Mouse (Mus musculus): ENCODE results near the gene Scube1. TPM values are rescaled to one million over a fixed set of nuclear protein-coding genes. Genes with fewer than 3 reads are reported as not detected.

The Scube1 gene
- total and polyA plus RNA-seq, 3 experiments, result not detected

DNA sequence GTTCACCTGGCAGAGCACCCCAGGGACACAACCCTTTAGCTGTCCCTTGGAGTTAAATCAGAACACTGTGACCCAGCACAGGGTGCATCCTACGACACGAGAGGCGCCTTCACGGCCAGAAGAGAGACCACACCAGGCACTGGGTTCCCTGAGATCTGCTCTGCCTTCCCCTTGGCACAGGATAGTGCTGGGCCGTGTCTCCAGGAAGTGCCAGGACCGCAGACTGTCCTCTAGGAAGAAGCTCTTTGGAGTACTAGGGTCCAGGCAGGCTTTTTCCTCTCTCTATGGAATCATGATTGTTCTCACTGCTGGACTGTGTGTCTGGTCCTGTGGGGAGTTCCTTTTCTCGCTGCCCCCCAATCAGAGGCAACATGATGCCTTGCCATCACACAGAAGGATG lies 44.5 kb downstream of the Scube1 start:
- Histone ChIP-seq H3K36me3 (replicated peaks in 1 of 2; ENCODE audit: control insufficient read depth in 1 of 2, insufficient read depth in 1 of 2, low read length in 1 of 2) (no peaks in the 10 kb centered on the region), H3K27ac (ENCODE audit: insufficient read depth, low read depth) (no peak overlapping the region), H3K9me3 (replicated peaks; ENCODE audit: low read length) (peaks cover 13% of the 10 kb centered on the region), H3K9ac (ENCODE audit: insufficient read depth, low read depth) (no peak overlapping the region), H3K4me3 (replicated peaks in 1 of 3; ENCODE audit: low read depth in 2 of 3, low read length in 2 of 3, poor library complexity in 1 of 3) (no peak overlapping the region), H3K27me3 (replicated peaks) (peaks cover 75% of the 10 kb centered on the region), H3K79me2 (replicated peaks; ENCODE audit: control insufficient read depth, extremely low read depth, insufficient read depth, poor library complexity, severe bottlenecking) (no peaks in the 10 kb centered on the region), H3K4me1 (ENCODE audit: control insufficient read depth in 1 of 2, insufficient read depth in 2 of 2) (peaks cover under 1 to 6% of the 10 kb centered on the region in 2 experiments; a peak in 3 of 4 replicates), H3K4me2 (ENCODE audit: insufficient read depth, low read depth, poor library complexity, severe bottlenecking) (no peak overlapping the region)
- DNase-seq (ENCODE audit: extremely low read depth), result no peak
- TF ChIP-seq MXI1 (IDR thresholded peaks at IDR 0.05; ENCODE audit: low read depth, low read length) (no peak), MAZ (IDR thresholded peaks at IDR 0.05; ENCODE audit: low read depth, low read length) (no peak), KAT2A (IDR thresholded peaks at IDR 0.05; ENCODE audit: insufficient replicate concordance, low read length) (no peak), ETS1 (conservative IDR thresholded peaks at IDR 0.05; ENCODE audit: low read depth, low read length) (no peak), TCF12 (IDR thresholded peaks at IDR 0.05; ENCODE audit: low read depth, low read length) (no peak), CTCF (conservative IDR thresholded peaks at IDR 0.05 in 1 of 2, IDR thresholded peaks at IDR 0.05 in 1 of 2; ENCODE audit: low read depth in 2 of 2, low read length in 2 of 2) (no peak), MAX (IDR thresholded peaks at IDR 0.05; ENCODE audit: low read length) (no peak), SMC3 (IDR thresholded peaks at IDR 0.05; ENCODE audit: low read depth, low read length) (no peak), CHD1 (IDR thresholded peaks at IDR 0.05; ENCODE audit: low read depth, low read length) (no peak), POLR2A (IDR thresholded peaks at IDR 0.05; ENCODE audit: low read depth, low read length) (no peak), POLR2AphosphoS2 (IDR thresholded peaks at IDR 0.05; ENCODE audit: low read depth, low read length) (no peak), ZC3H11A (IDR thresholded peaks at IDR 0.05; ENCODE audit: low read depth, low read length) (no peak), ELF1 (IDR thresholded peaks at IDR 0.05; ENCODE audit: low read depth, low read length) (no peak), GABPA (IDR thresholded peaks at IDR 0.05; ENCODE audit: insufficient replicate concordance, low read depth, low read length) (no peak), E2F4 (IDR thresholded peaks at IDR 0.05; ENCODE audit: insufficient replicate concordance, low read depth, low read length) (no peak), RAD21 (IDR thresholded peaks at IDR 0.05; ENCODE audit: low read depth, low read length) (no peak), USF1 (IDR thresholded peaks at IDR 0.05; ENCODE audit: low read depth, low read length) (no peak), EP300 (IDR thresholded peaks at IDR 0.05; ENCODE audit: low read length) (no peak), USF2 (conservative IDR thresholded peaks at IDR 0.05; ENCODE audit: low read depth, low read length) (no peak)
- in situ Hi-C loops (cut with MboI; ENCODE audit: low pct_ligation_motif_present, low pct_unique_long_range_greater_than_20kb, low sequenced_read_pairs) (no loop called here), dilution Hi-C loops (cut with MboI; ENCODE audit: extremely low pct_ligation_motif_present, extremely low pct_unique_long_range_greater_than_20kb, low sequenced_read_pairs) (no loop called here)

DNA sequence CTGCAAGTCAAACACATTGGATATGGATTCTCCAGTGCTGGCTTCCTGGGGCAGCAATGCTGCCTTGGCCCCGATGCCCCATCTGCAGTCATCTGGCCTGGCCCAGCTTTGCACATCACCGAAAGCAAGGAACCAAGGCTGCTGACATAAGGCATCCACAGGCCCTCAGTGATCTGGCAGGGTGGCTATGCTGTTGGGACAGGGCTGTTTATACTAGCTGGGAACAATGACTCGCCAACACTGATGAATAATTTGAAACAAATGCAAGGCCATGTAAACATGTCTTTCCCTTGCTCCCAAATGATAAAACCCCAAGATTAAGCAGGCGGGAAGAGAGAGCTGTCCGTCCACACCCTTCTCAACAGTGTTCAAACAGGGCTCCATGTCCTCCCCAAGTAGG lies 45.1 kb downstream of the Scube1 start:
- Histone ChIP-seq H3K4me1 (ENCODE audit: control insufficient read depth in 1 of 2, insufficient read depth in 2 of 2) (peaks cover 0 to under 1% of the 10 kb centered on the region in 2 experiments; a peak in 1 of 4 replicates), H3K4me2 (ENCODE audit: insufficient read depth, low read depth, poor library complexity, severe bottlenecking) (no peak overlapping the region), H3K79me2 (replicated peaks; ENCODE audit: control insufficient read depth, extremely low read depth, insufficient read depth, poor library complexity, severe bottlenecking) (no peaks in the 10 kb centered on the region), H3K27ac (ENCODE audit: insufficient read depth, low read depth) (no peak overlapping the region), H3K4me3 (replicated peaks in 1 of 3; ENCODE audit: low read depth in 2 of 3, low read length in 2 of 3, poor library complexity in 1 of 3) (no peak overlapping the region), H3K27me3 (replicated peaks) (peaks cover 80% of the 10 kb centered on the region), H3K9ac (ENCODE audit: insufficient read depth, low read depth) (no peak overlapping the region), H3K9me3 (replicated peaks; ENCODE audit: low read length) (peaks cover 12% of the 10 kb centered on the region), H3K36me3 (replicated peaks in 1 of 2; ENCODE audit: control insufficient read depth in 1 of 2, insufficient read depth in 1 of 2, low read length in 1 of 2) (no peaks in the 10 kb centered on the region)
- no peak for TF ChIP-seq JUN (IDR thresholded peaks at IDR 0.05; ENCODE audit: insufficient read depth, low read depth, low read length)
- no peak for TF ChIP-seq SIN3A (IDR thresholded peaks at IDR 0.05; ENCODE audit: low read length)
- no peak for TF ChIP-seq NELFE (IDR thresholded peaks at IDR 0.05; ENCODE audit: low read depth, low read length)
- TF ChIP-seq GABPA (IDR thresholded peaks at IDR 0.05; ENCODE audit: insufficient replicate concordance, low read depth, low read length), result no peak
- TF ChIP-seq TCF12 (IDR thresholded peaks at IDR 0.05; ENCODE audit: low read depth, low read length), result no peak
- TF ChIP-seq NRF1 (IDR thresholded peaks at IDR 0.05; ENCODE audit: low read depth, low read length), result no peak
- no peak for TF ChIP-seq PAX5 (IDR thresholded peaks at IDR 0.05; ENCODE audit: low read length)
- TF ChIP-seq RAD21 (IDR thresholded peaks at IDR 0.05; ENCODE audit: low read depth, low read length), result no peak
- no peak for TF ChIP-seq ZMIZ1 (IDR thresholded peaks at IDR 0.05; ENCODE audit: low read depth, low read length)
- TF ChIP-seq ELF1 (IDR thresholded peaks at IDR 0.05; ENCODE audit: low read depth, low read length), result no peak
- no peak for TF ChIP-seq TBP (conservative IDR thresholded peaks at IDR 0.05; ENCODE audit: low read depth, low read length)
- TF ChIP-seq MXI1 (IDR thresholded peaks at IDR 0.05; ENCODE audit: low read depth, low read length), result no peak
- no peak for TF ChIP-seq RCOR1 (conservative IDR thresholded peaks at IDR 0.05; ENCODE audit: low read depth, low read length)
- no peak for TF ChIP-seq ZKSCAN1 (IDR thresholded peaks at IDR 0.05; ENCODE audit: borderline replicate concordance, low read depth, low read length)
- in situ Hi-C loops (cut with MboI; ENCODE audit: low pct_ligation_motif_present, low pct_unique_long_range_greater_than_20kb, low sequenced_read_pairs), result no loop called here
- dilution Hi-C loops (cut with MboI; ENCODE audit: extremely low pct_ligation_motif_present, extremely low pct_unique_long_range_greater_than_20kb, low sequenced_read_pairs), result no loop called here
- DNase-seq (ENCODE audit: extremely low read depth), result no peak

Measured in CH12.LX (cell line).